Mouse (Mus musculus) adrenal gland, postnatal 10 days (tissue): ENCODE measurements around the gene Dexi. TPM values are rescaled to one million over a fixed set of nuclear protein-coding genes. Genes with fewer than 3 reads are reported as not detected.

ENCODE experiments used
- DNase-seq: peaks from one replicate; pipeline ENCODE4 v3.0.0; 2021; ENCODE audit warnings: mixed read lengths
- total RNA-seq, 2 experiments: library from RNA; stranded (reverse); gene quantifications; 2 replicates each; pipeline ENCODE4 v1.2.3; 2021

The Dexi gene
- total RNA-seq, 2 experiments from 2014 or later = 16.3 to 18.0 TPM

DNA sequence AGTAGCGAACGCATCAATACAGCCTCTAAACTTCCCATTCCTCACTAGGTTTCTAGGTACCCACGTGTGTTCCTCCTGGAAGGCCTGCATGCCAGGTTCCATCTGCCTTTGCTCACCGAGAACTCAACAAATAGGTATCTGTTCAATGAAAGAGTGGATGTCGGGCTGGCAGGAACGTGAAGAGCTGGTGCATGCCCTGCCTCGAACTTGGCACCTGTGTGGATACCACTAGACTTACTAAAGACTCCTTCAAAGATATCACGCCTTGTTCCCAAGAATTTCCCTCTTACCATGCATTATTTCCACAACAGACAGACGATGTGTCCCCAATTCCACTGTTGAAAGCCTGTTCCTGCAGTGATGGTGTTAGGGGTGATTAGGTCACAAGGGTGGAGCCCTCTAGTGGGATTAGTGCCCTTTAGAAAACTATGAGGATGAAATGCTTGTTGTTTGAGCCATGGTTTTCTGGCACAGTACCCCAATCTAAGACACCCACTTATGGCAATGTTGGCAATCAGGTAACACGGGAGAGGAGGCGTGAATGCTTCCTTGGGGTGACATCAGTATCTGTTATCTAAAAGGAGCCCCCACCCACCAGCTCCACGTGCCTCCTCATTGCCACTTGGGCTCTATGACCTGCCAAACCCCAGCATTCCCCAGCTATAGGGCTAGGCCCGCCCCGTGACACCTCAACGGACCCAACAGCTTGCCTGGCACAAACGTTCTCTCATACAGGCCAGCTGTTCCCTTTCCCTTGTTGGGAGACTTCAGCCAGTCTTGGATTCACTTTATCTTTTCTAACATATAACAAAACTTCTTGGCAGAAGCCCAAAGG lies 1.9 kb downstream of the Dexi start:
- DNase-seq = no peak

DNA sequence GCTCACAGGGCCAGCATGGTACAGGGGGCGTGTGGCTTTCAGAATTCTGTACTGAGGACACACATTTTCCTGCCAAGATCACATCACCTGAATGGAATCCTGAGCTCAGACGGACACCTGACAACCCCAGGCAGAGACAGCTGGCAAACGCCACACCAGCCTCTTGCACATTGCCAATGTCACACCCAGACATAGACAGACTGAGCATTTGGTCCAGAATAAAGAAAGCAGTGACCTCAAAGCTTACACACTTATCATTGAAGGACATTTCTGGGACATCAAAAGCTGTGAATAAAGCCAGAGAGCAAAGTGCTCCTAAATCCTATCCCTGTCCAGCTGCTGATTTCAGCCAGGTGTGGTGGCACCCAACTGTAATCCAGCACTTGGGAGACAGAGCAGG lies 5.9 kb downstream of the Dexi start:
- no peak for DNase-seq

GRCm38 (mm10) chr16:10536323-10536722 lies 6.5 kb downstream of the Dexi start:
- no peak for DNase-seq

- DNase-seq = peak; percentile 29
Measured at GRCm38 (mm10) chr16:10534567-10534966, 8.3 kb downstream of the Dexi start.

- no peak for DNase-seq
Measured at GRCm38 (mm10) chr16:10533781-10534180, 9.1 kb downstream of the Dexi start.

GRCm38 (mm10) chr16:10530179-10530578 lies 12.7 kb downstream of the Dexi start:
- no peak for DNase-seq

DNA sequence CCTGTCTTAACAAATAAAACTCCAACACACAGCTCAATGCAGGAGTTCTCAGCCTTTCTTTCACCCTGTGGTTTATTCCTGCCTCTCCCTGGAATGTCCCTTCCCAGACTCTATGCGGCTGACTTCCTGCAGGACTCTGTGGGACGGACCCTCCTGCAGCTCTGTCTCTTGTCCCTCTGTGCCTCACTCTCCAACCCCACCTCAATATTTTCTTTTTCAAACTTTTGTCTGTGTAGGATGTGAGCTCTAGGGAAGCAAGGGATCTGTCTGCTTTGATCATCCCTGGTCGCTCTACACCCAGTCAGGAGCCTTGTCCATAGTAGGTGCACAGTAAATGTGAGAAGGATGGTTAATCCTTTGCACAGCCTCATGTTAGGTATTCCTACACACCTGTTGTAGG lies 14.5 kb downstream of the Dexi start:
- no peak for DNase-seq

DNA sequence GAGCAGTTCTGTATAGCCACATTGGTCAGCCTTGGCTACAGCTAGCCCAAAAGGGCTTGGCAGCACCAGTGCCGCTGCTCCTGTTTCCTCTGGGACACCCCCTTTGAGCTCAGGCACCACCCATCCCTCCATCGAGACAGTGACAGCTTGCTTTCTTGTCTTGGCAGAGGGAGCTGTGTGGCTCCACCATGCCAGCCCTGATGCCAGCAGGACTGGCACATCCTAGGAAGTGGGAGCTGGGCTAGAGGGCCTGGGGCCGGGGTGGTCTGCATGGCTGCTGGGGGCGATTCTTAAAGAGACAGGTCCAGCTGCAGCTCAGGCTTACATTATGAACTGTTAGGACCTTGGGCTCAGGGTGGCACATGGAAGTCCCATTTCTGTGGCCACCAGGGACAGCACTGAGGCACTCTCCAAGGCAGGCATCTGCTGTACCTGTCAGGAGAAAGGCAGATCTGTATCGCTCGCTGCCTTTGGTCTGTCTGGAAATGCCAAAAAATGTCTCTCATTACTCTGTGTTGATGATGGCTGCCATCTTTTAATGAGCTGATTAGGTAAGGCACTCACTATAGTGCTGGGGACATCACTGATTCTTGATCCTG lies 15.7 kb downstream of the Dexi start:
- no peak for DNase-seq

GRCm38 (mm10) chr16:10525610-10525980 lies 17.3 kb downstream of the Dexi start:
- DNase-seq = no peak

DNA sequence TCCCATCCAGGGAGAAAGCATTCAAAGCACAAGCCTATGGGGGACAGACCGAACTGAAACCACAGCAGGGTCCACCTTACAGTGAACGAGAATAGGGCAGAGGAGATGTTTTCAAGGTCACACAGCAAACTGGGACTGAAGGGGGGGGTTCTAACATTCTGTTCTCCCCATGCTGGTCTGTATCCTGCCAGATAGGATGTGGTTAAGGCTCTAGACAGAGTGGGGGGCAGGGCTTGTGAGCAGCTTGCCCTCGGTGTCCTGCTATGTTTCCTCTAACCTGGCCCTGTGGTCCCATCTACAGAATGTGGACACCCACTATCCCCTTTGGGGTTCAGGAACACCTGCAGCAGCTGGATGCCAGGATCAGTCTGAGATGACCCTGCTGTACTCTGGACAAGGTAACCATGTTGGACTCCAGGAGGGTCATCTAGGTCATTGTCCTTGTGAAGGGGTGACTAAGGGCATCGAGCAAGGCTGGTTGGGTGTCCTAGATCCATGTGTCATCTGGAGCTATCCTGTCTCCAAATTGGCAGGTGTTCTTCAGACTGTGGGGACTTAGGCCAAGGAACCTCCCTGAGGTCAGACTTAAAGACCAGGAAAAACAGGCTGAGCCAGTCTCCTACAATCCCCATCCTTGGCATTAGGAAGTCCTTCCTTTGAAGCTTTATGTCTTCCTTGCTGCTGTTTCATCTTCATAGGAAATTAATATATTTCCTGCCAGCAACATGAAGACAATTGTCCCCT lies 17.8 kb downstream of the Dexi start:
- DNase-seq = no peak

- DNase-seq = no peak
Measured at GRCm38 (mm10) chr16:10523650-10524049, 19.2 kb downstream of the Dexi start.

- DNase-seq = peak; percentile 82
Measured at GRCm38 (mm10) chr16:10522811-10523210, 20.0 kb downstream of the Dexi start.

- DNase-seq = peak; percentile 85
Measured at GRCm38 (mm10) chr16:10520908-10521614, 21.8 kb downstream of the Dexi start.

DNA sequence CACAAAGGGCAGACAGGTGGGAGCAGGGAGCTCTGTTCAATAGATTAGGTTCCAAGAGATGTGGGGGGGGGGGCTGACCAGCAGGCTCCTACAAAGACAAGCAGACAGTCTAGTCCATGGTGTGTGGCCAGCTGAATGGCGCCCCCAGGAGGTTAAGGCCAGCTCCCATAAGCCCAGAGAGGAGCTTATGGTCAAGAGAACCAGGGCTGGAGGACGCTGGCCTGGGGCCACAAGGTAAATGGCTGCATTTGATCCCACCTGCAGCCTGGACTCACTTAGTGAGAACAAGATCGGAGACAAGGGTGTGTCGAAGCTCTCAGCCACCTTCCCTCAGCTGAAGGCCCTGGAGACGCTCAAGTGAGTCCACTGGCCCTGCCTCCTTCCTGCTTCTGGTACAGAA lies 24.8 kb downstream of the Dexi start:
- no peak for DNase-seq

- DNase-seq = no peak
Measured at GRCm38 (mm10) chr16:10515953-10516572, 26.8 kb downstream of the Dexi start.

DNA sequence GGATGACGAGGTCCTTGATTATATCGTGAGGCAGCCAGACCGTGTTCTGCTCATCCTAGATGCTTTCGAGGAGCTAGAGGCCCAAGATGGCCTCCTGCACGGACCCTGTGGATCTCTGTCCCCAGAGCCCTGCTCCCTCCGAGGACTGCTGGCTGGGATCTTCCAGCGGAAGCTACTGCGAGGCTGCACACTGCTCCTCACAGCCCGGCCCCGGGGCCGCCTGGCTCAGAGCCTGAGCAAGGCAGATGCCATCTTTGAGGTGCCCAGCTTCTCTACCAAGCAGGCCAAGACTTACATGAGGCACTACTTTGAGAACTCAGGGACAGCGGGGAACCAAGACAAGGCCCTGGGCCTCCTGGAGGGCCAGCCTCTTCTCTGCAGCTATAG lies 31.7 kb downstream of the Dexi start:
- DNase-seq = no peak

DNA sequence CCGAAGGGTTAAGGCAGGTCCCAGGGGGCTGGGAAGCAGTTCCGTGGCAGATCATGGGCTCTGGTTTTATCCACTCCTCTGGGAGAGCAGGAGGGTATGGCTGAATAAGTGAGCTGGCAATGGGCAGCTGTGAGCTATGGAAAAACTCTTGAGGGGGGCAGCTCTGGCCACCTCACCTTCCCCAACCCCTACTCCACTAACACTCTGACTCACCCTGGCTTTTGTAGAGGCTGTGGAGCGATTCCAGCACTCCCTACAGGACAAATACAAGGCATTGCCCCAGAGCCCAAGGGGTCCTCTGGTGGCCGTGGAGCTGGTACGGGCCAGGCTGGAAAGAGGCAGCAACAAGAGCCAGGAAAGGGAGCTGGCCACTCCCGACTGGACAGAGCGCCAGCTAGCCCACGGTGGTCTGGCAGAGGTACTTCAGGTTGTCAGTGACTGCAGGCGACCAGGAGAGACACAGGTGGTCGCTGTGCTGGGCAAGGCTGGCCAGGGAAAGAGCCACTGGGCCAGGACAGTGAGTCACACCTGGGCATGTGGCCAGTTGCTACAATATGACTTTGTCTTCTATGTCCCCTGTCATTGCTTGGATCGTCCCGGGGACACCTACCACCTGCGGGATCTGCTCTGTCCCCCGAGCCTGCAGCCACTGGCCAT lies 32.2 kb downstream of the Dexi start:
- DNase-seq = peak; percentile 35

- no peak for DNase-seq
Measured at GRCm38 (mm10) chr16:10508691-10509090, 34.2 kb downstream of the Dexi start.

DNA sequence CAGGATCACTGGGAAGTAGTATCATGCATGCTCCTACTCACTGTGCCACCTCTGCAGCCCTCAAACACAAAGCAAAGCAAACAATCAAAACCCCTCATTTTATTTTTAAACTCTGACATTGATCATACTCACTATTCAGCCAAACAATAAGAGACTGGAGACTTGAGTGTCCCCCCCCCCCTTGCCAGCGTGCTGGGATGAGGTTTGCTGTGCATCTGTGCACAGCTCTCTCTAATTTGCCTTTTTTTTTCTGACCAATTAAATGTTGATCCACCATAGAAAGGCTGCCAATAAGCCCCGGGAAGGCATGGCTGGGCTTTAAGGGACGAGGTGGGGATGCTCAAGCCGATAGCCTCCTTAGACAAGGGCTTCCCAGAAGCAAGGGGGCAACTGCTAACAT lies 35.4 kb downstream of the Dexi start:
- no peak for DNase-seq

- DNase-seq = no peak
Measured at GRCm38 (mm10) chr16:10503058-10503457, 39.8 kb downstream of the Dexi start.

DNA sequence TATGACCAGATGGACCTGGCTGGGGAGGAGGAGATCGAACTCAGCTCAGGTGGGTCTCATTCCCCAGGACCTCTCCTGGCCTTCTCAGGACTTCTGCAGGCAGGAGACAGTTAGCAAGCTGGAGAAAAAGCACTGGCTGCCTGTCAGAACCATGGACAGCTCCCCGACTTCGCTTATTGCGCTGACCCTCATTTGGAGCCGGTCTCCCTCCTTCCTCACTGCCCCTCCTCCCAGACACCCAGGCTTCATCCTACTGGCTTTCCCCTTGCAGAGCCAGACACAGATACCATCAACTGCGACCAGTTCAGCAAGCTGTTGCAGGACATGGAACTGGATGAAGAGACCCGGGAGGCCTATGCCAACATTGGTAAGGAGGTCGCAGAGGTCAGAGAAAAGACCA lies 41.0 kb downstream of the Dexi start:
- DNase-seq = peak; percentile 77

DNA sequence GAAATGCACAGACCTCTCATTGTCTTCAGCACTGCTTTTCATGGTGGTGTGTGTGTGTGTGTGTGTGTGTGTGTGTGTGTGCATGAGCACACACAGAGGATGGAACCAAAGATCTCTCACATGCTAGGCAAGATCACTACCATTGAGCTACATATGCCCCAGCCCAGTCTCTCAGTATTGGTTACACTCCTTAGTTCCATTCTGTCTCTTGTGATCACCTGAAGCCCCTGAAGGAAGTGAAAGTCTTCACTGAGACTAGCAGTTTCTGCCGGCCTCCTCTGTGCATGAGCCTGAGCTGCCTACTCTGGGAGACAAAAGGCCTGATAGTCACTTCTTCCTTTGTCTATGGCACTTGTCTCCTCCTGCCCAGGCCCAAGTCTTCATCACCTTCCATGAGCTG lies 43.7 kb downstream of the Dexi start:
- DNase-seq = no peak
